Mouse (Mus musculus) forebrain, postnatal 0 days (tissue): ENCODE results near the gene Osbpl10. TPM values are rescaled to one million over a fixed set of nuclear protein-coding genes. Genes with fewer than 3 reads are reported as not detected.

ENCODE experiments used
- ATAC-seq: fragments of 200-750 bp; cut with Nextera tagmentation; 2 replicates; pipeline ENCODE4 v1.8.0; 2017; ENCODE audit warnings: mild to moderate bottlenecking, moderate library complexity
- DNase-seq: peaks from one replicate; pipeline ENCODE4 v3.0.0-alpha.2; 2015
- H3K27ac ChIP-seq: fragments of 300-500 bp; sonication (generic); 2 replicates; pipeline ENCODE4 v1.5.1; 2014; ENCODE audit warnings: low read depth, mild to moderate bottlenecking, antibody characterized with exemption, low read length, moderate library complexity, mixed read lengths
- H3K27me3 ChIP-seq: fragments of 300-500 bp; sonication (generic); 2 replicates; pipeline ENCODE4 v1.6.1; 2014; ENCODE audit warnings: mild to moderate bottlenecking, low read length, mixed read lengths; ENCODE audit not compliant: insufficient read depth
- H3K36me3 ChIP-seq: fragments of 300-500 bp; sonication (generic); 2 replicates; pipeline ENCODE4 v1.6.1; 2014; ENCODE audit warnings: mild to moderate bottlenecking, moderate library complexity; ENCODE audit not compliant: insufficient read depth
- H3K4me1 ChIP-seq: fragments of 300-500 bp; sonication (generic); 2 replicates; pipeline ENCODE4 v1.6.1; 2014; ENCODE audit warnings: antibody characterized with exemption; ENCODE audit not compliant: insufficient read depth
- H3K4me2 ChIP-seq: fragments of 300-500 bp; sonication (generic); 2 replicates; pipeline ENCODE4 v1.6.1; 2014; ENCODE audit warnings: low read depth, mild to moderate bottlenecking, moderate library complexity
- H3K4me3 ChIP-seq: fragments of 300-500 bp; sonication (generic); 2 replicates; pipeline ENCODE4 v1.5.1; 2014; ENCODE audit warnings: low read depth, low read length, mixed read lengths
- H3K9ac ChIP-seq: fragments of 300-500 bp; sonication (generic); 2 replicates; pipeline ENCODE4 v1.6.1; 2014; ENCODE audit warnings: mild to moderate bottlenecking
- H3K9me3 ChIP-seq: fragments of 300-500 bp; sonication (generic); 2 replicates; pipeline ENCODE4 v1.6.1; 2016; ENCODE audit warnings: low read length
- CTCF ChIP-seq: sonication (generic); IDR thresholded peaks from 2 replicates; pipeline ENCODE4 v1.5.1; 2016; ENCODE audit warnings: antibody characterized with exemption, control low read depth, low read depth
- WGBS: fragments of 180-500 bp; shearing (Covaris S2); extraction: QIAGEN DNeasy Blood & Tissue Kit; methylation state at CpG from one replicate; pipeline ENCODE4 v1.1.7; 2014; 5-methylcytosine and 5-hydroxymethylcytosine counted together
- polyA plus RNA-seq: library from polyadenylated mRNA; unstranded; fragments of >200 nt; fragmentation: Nextera tagmentation; extraction: Ambion mirVana; gene quantifications from 2 replicates; pipeline ENCODE4 v1.2.1, GENCODE M21; 2015
- total RNA-seq: library from RNA; depleted of rRNA; stranded (reverse); fragments of >200 nt; gene quantifications from 2 replicates; pipeline ENCODE4 v1.2.3, GENCODE M21; 2014

Osbpl10 gene
- total and polyA plus RNA-seq, 2 experiments from 2014 or later = 3.0 to 22.4 TPM

- no peaks in the 10 kb centered on the region for H3K27me3 ChIP-seq
- H3K4me1 ChIP-seq = no peaks in the 10 kb centered on the region
- TF ChIP-seq CTCF = no peak
- H3K27ac ChIP-seq = no peak overlapping the region
- H3K9me3 ChIP-seq = no peaks in the 10 kb centered on the region
- 24% methylated on average over 3 of the region's 3 CpGs for WGBS
- DNase-seq (no peak), ATAC-seq (no peak)
- no peak overlapping the region for H3K4me3 ChIP-seq
- H3K36me3 ChIP-seq = peaks cover 3% of the 10 kb centered on the region; the same call in 1 of the 2 replicates
- H3K9ac ChIP-seq = no peak overlapping the region
- no peak overlapping the region for H3K4me2 ChIP-seq
Observed at GRCm38 (mm10) chr9:115230141-115230540, 251.8 kb downstream of the Osbpl10 start.

- H3K36me3 ChIP-seq = 0 out of 2 replicates have a peak, but pooled peaks cover 3% of the 10 kb centered on the region
Observed at GRCm38 (mm10) chr9:115231476-115231875, 253.1 kb downstream of the Osbpl10 start.

GRCm38 (mm10) chr9:115233721-115234120, 255.4 kb downstream of the Osbpl10 start:
- H3K9me3 ChIP-seq = no peaks in the 10 kb centered on the region
- no peak overlapping the region for H3K4me2 ChIP-seq
- no peaks in the 10 kb centered on the region for H3K4me1 ChIP-seq
- WGBS = 65% methylated on average over 5 of the region's 5 CpGs
- DNase-seq = no peak
- 0 out of 2 replicates have a peak, but pooled peaks cover 3% of the 10 kb centered on the region for H3K36me3 ChIP-seq
- H3K27ac ChIP-seq = no peak overlapping the region
- H3K9ac ChIP-seq = no peak overlapping the region
- no peak for ATAC-seq
- no peak overlapping the region for H3K4me3 ChIP-seq
- TF ChIP-seq CTCF = no peak
- no peaks in the 10 kb centered on the region for H3K27me3 ChIP-seq

More at GRCm38 (mm10) chr9:115231476-115231875, 253.1 kb downstream of the Osbpl10 start:
- WGBS = 74% methylated on average over 3 of the region's 3 CpGs
- no peak overlapping the region for H3K4me3 ChIP-seq
- ATAC-seq (no peak), DNase-seq (no peak)
- H3K27ac ChIP-seq = no peak overlapping the region
- H3K4me1 ChIP-seq = no peaks in the 10 kb centered on the region
- no peak for TF ChIP-seq CTCF
- no peaks in the 10 kb centered on the region for H3K27me3 ChIP-seq
- no peaks in the 10 kb centered on the region for H3K9me3 ChIP-seq
- H3K4me2 ChIP-seq = no peak overlapping the region
- no peak overlapping the region for H3K9ac ChIP-seq

- Histone ChIP-seq H3K27ac (no peak overlapping the region), H3K4me3 (no peak overlapping the region), H3K36me3 (0 out of 2 replicates have a peak, but pooled peaks cover 3% of the 10 kb centered on the region), H3K4me2 (no peak overlapping the region), H3K9me3 (no peaks in the 10 kb centered on the region), H3K4me1 (no peaks in the 10 kb centered on the region), H3K9ac (no peak overlapping the region), H3K27me3 (no peaks in the 10 kb centered on the region)
- ATAC-seq (no peak), DNase-seq (no peak)
- 97% methylated on average over 2 of the region's 2 CpGs for WGBS
- no peak for TF ChIP-seq CTCF
Observed at GRCm38 (mm10) chr9:115234561-115234960, 256.2 kb downstream of the Osbpl10 start.

- Histone ChIP-seq H3K4me3 (no peak overlapping the region), H3K27me3 (no peaks in the 10 kb centered on the region), H3K36me3 (peaks cover 10% of the 10 kb centered on the region), H3K27ac (no peak overlapping the region), H3K9ac (no peak overlapping the region), H3K9me3 (no peaks in the 10 kb centered on the region), H3K4me2 (no peak overlapping the region), H3K4me1 (no peaks in the 10 kb centered on the region)
- DNase-seq (no peak), ATAC-seq (no peak)
- TF ChIP-seq CTCF = no peak
- 87% methylated on average over 8 of the region's 8 CpGs for WGBS
Observed at GRCm38 (mm10) chr9:115236352-115236841, 258.0 kb downstream of the Osbpl10 start.

- TF ChIP-seq CTCF = no peak
- no peak overlapping the region for H3K27ac ChIP-seq
- ATAC-seq (no peak), DNase-seq (no peak)
- H3K9ac ChIP-seq = no peak overlapping the region
- no peak overlapping the region for H3K4me3 ChIP-seq
- no peaks in the 10 kb centered on the region for H3K27me3 ChIP-seq
- peaks cover 18% of the 10 kb centered on the region for H3K36me3 ChIP-seq
- H3K9me3 ChIP-seq = no peaks in the 10 kb centered on the region
- H3K4me2 ChIP-seq = no peak overlapping the region
- no peaks in the 10 kb centered on the region for H3K4me1 ChIP-seq
Observed at GRCm38 (mm10) chr9:115237943-115238342, 259.6 kb downstream of the Osbpl10 start.

- H3K9me3 ChIP-seq = no peaks in the 10 kb centered on the region
- TF ChIP-seq CTCF = no peak
- H3K27me3 ChIP-seq = no peaks in the 10 kb centered on the region
- no peak overlapping the region for H3K27ac ChIP-seq
- no peak overlapping the region for H3K9ac ChIP-seq
- ATAC-seq = no peak
- H3K4me2 ChIP-seq = no peak overlapping the region
- no peak overlapping the region for H3K4me3 ChIP-seq
- no peaks in the 10 kb centered on the region for H3K4me1 ChIP-seq
- H3K36me3 ChIP-seq = peaks cover 37% of the 10 kb centered on the region
- WGBS = 97% methylated on average over 5 of the region's 5 CpGs
- no peak for DNase-seq
Observed at GRCm38 (mm10) chr9:115239861-115240260, 261.5 kb downstream of the Osbpl10 start.
